Mouse (Mus musculus): ENCODE results near the gene Zfp507. TPM values are rescaled to one million over a fixed set of nuclear protein-coding genes. Genes with fewer than 3 reads are reported as not detected.

The Zfp507 gene
- polyA plus RNA-seq, 1 experiment from 2014 or later: 18.5 TPM

DNA sequence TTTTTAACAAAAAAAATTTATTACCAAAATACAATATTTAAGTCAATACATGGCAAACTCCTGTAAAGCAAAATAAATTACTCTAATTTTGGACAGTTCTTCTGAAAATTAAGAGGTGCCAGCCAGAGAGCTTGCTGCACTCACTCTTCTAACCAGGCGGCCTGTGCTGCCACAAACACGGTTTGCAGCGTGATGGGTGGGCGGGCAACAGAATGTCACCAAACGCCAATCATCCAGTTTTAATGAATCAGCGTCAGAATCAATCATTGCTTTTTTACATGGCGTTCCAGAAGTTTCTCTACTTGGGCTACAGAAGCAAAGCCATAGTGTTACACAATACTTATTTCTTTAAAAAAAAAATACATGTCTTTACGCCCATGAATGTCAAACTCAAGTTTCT, 30.5 kb downstream of the Zfp507 start:
- WGBS: 90% methylated on average over 8 of the region's 8 CpGs
- no peak overlapping the region for H3K9ac ChIP-seq
- H3K36me3 ChIP-seq: peaks cover 52% of the 10 kb centered on the region
- no peaks in the 10 kb centered on the region for H3K9me3 ChIP-seq
- no peak overlapping the region for H3K27ac ChIP-seq
- ATAC-seq (ENCODE audit: insufficient number of reproducible peaks, low FRiP score, low TSS enrichment, low read depth): no peak
- H3K27me3 ChIP-seq: no peaks in the 10 kb centered on the region
- no peaks in the 10 kb centered on the region for H3K4me1 ChIP-seq
- no peak overlapping the region for H3K4me3 ChIP-seq
- no peak overlapping the region for H3K4me2 ChIP-seq

GRCm38 (mm10) chr7:35771106-35771505, 31.7 kb downstream of the Zfp507 start:
- H3K4me2 ChIP-seq: no peak overlapping the region
- H3K36me3 ChIP-seq: peaks cover 43% of the 10 kb centered on the region
- no peaks in the 10 kb centered on the region for H3K4me1 ChIP-seq
- no peaks in the 10 kb centered on the region for H3K9me3 ChIP-seq
- ATAC-seq (ENCODE audit: insufficient number of reproducible peaks, low FRiP score, low TSS enrichment, low read depth): no peak
- H3K4me3 ChIP-seq: no peak overlapping the region
- no peaks in the 10 kb centered on the region for H3K27me3 ChIP-seq
- no peak overlapping the region for H3K27ac ChIP-seq
- no peak overlapping the region for H3K9ac ChIP-seq

DNA sequence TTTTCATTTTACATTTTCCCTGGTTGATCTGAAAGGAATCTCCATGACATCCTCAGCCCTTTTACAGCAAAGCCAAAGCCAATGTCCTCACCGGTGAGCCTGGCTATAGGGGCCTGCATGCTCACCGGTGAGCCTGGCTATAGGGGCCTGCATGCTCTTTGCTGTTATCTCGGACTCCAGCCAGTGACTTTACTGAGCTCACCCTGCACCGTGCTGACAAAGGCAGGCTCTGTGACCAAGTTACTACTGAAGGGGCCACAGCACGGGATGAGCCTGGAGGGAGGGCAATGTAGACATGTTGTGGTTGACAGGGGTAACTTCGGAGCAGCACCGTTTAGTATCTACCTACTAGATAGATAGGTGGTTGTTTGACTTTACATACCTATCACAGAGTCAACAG, 32.7 kb downstream of the Zfp507 start:
- Histone ChIP-seq H3K9me3 (no peaks in the 10 kb centered on the region), H3K4me2 (no peak overlapping the region), H3K27me3 (no peaks in the 10 kb centered on the region), H3K27ac (no peak overlapping the region), H3K4me3 (no peak overlapping the region), H3K4me1 (no peaks in the 10 kb centered on the region), H3K36me3 (peaks cover 33% of the 10 kb centered on the region), H3K9ac (no peak overlapping the region)
- WGBS: 88% methylated on average over 7 of the region's 7 CpGs
- ATAC-seq (ENCODE audit: insufficient number of reproducible peaks, low FRiP score, low TSS enrichment, low read depth): no peak

- Histone ChIP-seq H3K4me3 (no peak overlapping the region), H3K4me2 (no peak overlapping the region), H3K9ac (no peak overlapping the region), H3K27me3 (no peaks in the 10 kb centered on the region), H3K4me1 (no peaks in the 10 kb centered on the region), H3K27ac (no peak overlapping the region), H3K36me3 (no peaks in the 10 kb centered on the region), H3K9me3 (no peaks in the 10 kb centered on the region)
- ATAC-seq (ENCODE audit: insufficient number of reproducible peaks, low FRiP score, low TSS enrichment, low read depth): no peak
- 90% methylated on average over 11 of the region's 11 CpGs for WGBS
Observed at GRCm38 (mm10) chr7:35764461-35764860, 38.3 kb downstream of the Zfp507 start.

GRCm38 (mm10) chr7:35761801-35762200, 41.0 kb downstream of the Zfp507 start:
- 71% methylated on average over 5 of the region's 5 CpGs for WGBS
- ATAC-seq (ENCODE audit: insufficient number of reproducible peaks, low FRiP score, low TSS enrichment, low read depth): no peak
- no peaks in the 10 kb centered on the region for H3K27me3 ChIP-seq

GRCm38 (mm10) chr7:35759602-35760001, 43.2 kb downstream of the Zfp507 start:
- 24% methylated on average over 2 of the region's 2 CpGs for WGBS
- Histone ChIP-seq H3K9me3 (no peaks in the 10 kb centered on the region), H3K4me3 (no peak overlapping the region), H3K27ac (no peak overlapping the region), H3K4me2 (no peak overlapping the region), H3K4me1 (peaks cover 1% of the 10 kb centered on the region; the same call in 1 of the 2 replicates), H3K36me3 (no peaks in the 10 kb centered on the region), H3K9ac (no peak overlapping the region), H3K27me3 (no peaks in the 10 kb centered on the region)
- ATAC-seq (ENCODE audit: insufficient number of reproducible peaks, low FRiP score, low TSS enrichment, low read depth): no peak

More at GRCm38 (mm10) chr7:35761801-35762200, 41.0 kb downstream of the Zfp507 start:
- H3K27ac ChIP-seq: no peak overlapping the region
- no peaks in the 10 kb centered on the region for H3K4me1 ChIP-seq
- H3K9ac ChIP-seq: no peak overlapping the region
- H3K36me3 ChIP-seq: no peaks in the 10 kb centered on the region
- H3K9me3 ChIP-seq: no peaks in the 10 kb centered on the region
- no peak overlapping the region for H3K4me2 ChIP-seq
- no peak overlapping the region for H3K4me3 ChIP-seq

DNA sequence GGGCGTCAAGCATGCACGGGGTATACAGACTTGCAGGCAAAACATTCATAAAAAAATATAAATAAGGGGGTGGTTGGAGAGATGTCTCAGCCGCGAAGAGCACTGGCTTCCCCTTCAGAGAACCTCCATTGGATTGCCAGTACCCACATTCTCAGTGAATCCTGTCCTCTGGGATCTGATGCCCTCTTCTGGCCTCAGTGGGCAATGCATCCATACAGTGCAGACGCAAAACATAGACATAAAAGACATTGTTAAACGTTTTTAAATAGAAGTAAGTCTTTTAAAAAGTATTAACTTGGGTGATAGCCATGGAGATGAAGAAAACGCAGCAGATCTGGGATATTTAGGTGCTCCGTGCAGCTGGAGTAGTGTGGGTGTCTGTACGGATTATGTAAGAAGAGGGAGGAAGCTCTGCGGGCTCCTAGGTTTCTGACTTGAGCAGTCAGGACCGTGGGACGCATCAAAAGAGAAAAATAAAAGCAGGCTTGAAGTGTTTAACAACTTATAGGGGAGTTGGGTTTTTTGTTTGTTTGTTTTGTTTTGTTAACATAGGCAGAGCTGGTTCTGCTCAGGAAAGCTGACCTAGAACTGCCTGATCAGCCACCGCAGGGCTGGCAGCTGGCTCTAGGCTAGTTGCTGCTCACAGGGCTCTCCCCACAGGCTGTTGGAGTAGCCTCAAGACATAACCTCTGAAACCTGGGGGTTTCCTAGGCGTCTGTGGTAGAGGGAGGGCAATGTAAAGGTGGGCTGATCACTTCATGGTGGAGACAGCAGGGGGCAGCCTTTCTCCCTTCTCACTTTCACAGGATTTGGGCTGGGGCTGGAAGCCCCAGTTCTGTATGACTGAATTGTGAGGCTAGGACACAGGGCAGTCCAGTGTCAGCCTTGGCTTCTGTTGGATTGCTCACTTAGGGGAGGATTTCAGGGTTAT, 46.0 kb downstream of the Zfp507 start:
- Histone ChIP-seq H3K9me3 (no peaks in the 10 kb centered on the region), H3K9ac (no peak overlapping the region), H3K4me2 (no peak overlapping the region), H3K4me1 (peaks cover 11% of the 10 kb centered on the region), H3K27ac (no peak overlapping the region), H3K36me3 (no peaks in the 10 kb centered on the region), H3K27me3 (no peaks in the 10 kb centered on the region), H3K4me3 (no peak overlapping the region)
- 41% methylated on average over 14 of the region's 14 CpGs for WGBS
- no peak for ATAC-seq (ENCODE audit: insufficient number of reproducible peaks, low FRiP score, low TSS enrichment, low read depth)

GRCm38 (mm10) chr7:35754886-35755168, 48.0 kb downstream of the Zfp507 start:
- Histone ChIP-seq H3K4me2 (peak overlapping the region; percentile 96), H3K36me3 (peaks cover 16% of the 10 kb centered on the region), H3K27me3 (no peaks in the 10 kb centered on the region), H3K4me3 (peak overlapping the region; percentile 86), H3K9ac (peak overlapping the region; percentile 26; the same call in 1 of the 2 replicates), H3K9me3 (no peaks in the 10 kb centered on the region), H3K4me1 (peaks cover 11% of the 10 kb centered on the region), H3K27ac (peak overlapping the region; percentile 72)
- WGBS: 57% methylated on average over 4 of the region's 4 CpGs
- ATAC-seq (ENCODE audit: insufficient number of reproducible peaks, low FRiP score, low TSS enrichment, low read depth): no peak

DNA sequence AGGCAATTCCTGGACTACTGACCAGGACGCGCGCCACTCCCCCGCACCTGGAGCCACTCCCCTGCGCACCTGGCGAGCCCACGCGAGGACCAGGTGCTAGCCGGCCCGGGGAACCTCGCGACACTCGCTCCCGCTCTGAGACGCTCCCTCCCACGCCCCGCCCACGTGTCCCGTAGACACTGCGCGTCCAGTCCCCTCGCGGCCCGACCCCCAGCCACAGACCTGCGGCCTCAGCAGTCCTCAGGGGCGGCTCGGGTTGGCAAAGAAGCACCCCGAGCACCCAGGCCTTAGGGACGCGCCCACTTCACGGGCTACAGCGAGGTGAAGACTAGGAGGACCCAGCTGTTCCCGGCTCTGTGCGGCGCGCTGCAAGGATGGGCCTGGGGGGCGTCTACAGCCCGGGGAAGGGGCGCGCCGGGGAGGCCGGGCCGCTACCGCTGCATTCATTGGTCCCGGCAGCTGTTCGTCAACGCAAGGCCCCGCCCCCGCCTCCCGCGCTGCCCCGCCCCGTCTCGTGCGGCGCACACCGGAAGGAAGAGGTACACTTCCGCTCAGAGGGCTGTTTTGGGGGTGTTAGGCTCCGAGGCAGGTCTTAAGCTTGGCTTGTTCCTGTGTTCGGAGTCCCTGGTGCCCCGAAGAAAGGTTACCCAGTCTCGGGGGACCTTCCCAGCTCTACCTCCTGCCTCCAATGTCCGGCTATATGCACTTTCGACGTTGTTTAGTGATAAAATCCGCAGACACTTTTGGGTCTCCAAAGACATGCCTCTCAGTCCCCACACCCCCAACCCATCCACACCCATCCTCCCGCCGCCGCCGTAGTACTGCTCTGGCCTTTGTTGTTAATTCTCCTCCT, 48.5 kb downstream of the Zfp507 start, which contains the start of gene Dpy19l3:
Dpy19l3 (minus strand) TSS at position 422 of the 853 bp plus-strand sequence.
- Histone ChIP-seq H3K27ac (peak within 1 kb of the TSS; percentile 72), H3K27me3 (no peaks in the 10 kb centered on the region), H3K36me3 (peaks cover 21% of the 10 kb centered on the region), H3K4me3 (peak within 1 kb of the TSS; percentile 86), H3K9ac (peak within 1 kb of the TSS; percentile 64), H3K4me1 (peaks cover 11% of the 10 kb centered on the region), H3K4me2 (peak within 1 kb of the TSS; percentile 96), H3K9me3 (no peaks in the 10 kb centered on the region)
- under 1% methylated on average over 70 of the region's 70 CpGs for WGBS
- peak; percentile 96 for ATAC-seq (ENCODE audit: insufficient number of reproducible peaks, low FRiP score, low TSS enrichment, low read depth)

GRCm38 (mm10) chr7:35753319-35754032, 49.3 kb downstream of the Zfp507 start:
- WGBS: 7% methylated on average over 15 of the region's 15 CpGs
- Histone ChIP-seq H3K27ac (peak overlapping the region; percentile 72; the same call in 1 of the 2 replicates), H3K4me2 (peak overlapping the region; percentile 96), H3K27me3 (no peaks in the 10 kb centered on the region), H3K4me3 (peak overlapping the region; percentile 86), H3K4me1 (peaks cover 11% of the 10 kb centered on the region), H3K36me3 (peaks cover 29% of the 10 kb centered on the region), H3K9me3 (no peaks in the 10 kb centered on the region), H3K9ac (peak overlapping the region; percentile 64)
- no peak for ATAC-seq (ENCODE audit: insufficient number of reproducible peaks, low FRiP score, low TSS enrichment, low read depth)

DNA sequence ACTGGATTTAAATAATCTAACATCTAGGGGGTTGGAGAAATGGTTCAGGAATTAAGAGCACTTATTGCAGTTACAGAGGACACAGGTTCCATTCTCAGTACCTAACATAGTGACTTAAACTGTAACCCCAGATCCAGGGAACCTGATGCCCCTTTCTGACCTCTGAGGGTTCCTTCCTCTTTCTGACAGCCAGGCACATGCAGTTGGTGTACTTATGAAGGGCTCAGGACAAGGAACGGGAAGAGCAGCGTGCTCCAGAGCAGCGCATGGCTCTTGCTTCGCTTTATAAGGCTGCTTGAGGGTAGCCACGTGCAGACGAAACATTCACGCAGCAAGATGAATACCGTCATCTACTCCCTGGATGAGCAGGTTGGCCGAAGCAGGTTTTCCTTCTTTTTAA, 51.9 kb downstream of the Zfp507 start:
- peaks cover 11% of the 10 kb centered on the region for H3K4me1 ChIP-seq
- H3K4me3 ChIP-seq: no peak overlapping the region
- WGBS: 97% methylated on average over 9 of the region's 9 CpGs
- H3K36me3 ChIP-seq: peaks cover 52% of the 10 kb centered on the region
- no peaks in the 10 kb centered on the region for H3K9me3 ChIP-seq
- no peaks in the 10 kb centered on the region for H3K27me3 ChIP-seq
- H3K27ac ChIP-seq: no peak overlapping the region
- no peak overlapping the region for H3K9ac ChIP-seq
- no peak overlapping the region for H3K4me2 ChIP-seq
- ATAC-seq (ENCODE audit: insufficient number of reproducible peaks, low FRiP score, low TSS enrichment, low read depth): no peak

Data from limb, embryonic 15.5 days (tissue).